Mouse (Mus musculus): ENCODE measurements around the gene Stk26. TPM values are rescaled to one million over a fixed set of nuclear protein-coding genes. Genes with fewer than 3 reads are reported as not detected.

Stk26 gene
- polyA plus RNA-seq (2012; rRNA removed): 17.5 and 21.5 TPM in 2 replicates

DNA sequence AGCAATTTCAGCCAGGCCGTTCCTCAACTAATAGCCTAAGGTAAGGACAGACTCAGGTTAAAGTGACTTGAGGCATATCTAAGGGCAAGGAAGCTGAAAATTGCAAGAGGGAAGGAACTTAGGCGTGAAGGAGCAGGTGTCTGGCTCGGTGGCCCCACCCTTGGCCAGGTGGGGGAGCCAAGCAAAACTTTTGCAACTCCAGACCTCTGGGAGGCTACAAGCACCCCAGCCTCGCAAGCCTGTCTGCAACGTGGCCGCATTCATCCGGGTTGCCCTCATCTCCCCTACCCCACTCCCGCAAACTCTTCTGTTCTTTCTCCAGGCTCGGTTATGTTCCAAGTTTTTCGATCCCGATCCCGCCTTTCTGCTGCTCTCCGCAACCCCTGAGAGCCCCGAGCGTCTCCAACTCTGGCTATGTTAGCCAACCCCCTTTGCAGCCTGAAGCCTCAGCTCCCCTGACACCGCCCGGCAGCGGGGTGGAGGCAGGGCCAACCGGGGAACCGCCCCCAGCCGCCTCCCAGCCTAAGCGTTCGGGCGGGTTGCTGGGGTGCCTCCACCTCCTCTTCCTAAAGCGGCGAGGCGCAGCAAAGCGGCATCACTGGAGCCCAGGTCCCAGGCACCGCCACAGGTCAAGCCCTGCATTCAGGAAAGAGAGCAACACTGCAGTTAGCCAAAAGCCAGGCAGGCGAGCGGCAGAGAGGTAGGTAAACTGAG, at the start of gene Stk26:
Gene Stk26, plus strand, starts transcription at position 201 of the 714 bp plus-strand sequence.
- peak; percentile 57 for DNase-seq (ENCODE audit: low spot score)

- no peak for DNase-seq (ENCODE audit: low spot score)
These were observed 47.7 kb upstream of the Stk26 start for GRCm38 (mm10) chrX:50793005-50793680.

- DNase-seq (ENCODE audit: low spot score): no peak
These were observed 43.0 kb upstream of the Stk26 start for GRCm38 (mm10) chrX:50797798-50798197.

- DNase-seq (ENCODE audit: low spot score): no peak
These were observed 42.3 kb upstream of the Stk26 start for GRCm38 (mm10) chrX:50798571-50798970.

DNA sequence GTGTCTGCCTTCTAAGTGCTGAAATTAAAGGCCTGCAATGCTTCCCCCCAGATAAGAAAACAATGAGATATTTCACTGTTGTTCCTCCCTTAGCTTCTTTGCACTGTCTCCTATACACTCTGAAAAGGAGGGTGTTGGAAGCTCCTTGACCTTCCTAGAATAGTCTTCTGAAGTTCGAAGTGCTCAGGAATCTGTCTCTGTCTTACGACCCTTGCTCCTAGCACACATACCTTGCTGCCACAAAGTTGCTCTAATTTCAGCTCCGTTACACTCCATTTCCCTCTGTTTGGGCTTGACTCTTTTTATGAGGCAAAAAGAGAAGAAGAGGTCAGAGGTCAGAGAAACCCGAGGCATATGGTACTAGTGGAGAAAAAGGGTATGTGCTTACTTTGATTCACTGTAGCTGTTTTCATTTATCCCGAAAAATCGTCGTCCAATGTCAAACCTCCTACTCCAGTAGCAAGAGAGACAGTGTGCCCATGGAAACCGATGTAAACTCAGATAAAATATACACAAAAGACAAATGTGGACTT, 41.1 kb upstream of the Stk26 start:
- DNase-seq (ENCODE audit: low spot score): no peak

GRCm38 (mm10) chrX:50805654-50806053, 35.2 kb upstream of the Stk26 start:
- no peak for DNase-seq (ENCODE audit: low spot score)

DNA sequence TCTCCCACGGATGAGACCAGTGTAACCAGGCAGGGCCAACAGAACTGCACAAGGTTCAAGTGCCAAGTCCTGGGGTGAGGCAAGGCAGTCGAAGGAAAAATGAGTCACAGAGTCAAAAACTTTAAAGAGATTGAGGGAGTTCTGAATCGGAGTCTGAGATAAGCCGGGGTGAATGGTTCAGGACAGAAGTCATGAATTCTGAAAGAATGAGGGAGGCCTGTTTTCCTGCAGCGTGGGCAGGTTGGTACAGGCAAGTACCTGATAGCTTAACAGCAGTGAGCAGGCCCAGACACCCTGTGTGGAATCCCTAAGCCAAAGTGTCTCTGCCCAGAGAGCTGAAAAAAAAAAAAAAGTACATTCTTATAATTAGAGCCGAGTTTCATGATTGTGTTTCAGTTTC, 17.0 kb upstream of the Stk26 start:
- no peak for DNase-seq (ENCODE audit: low spot score)

- DNase-seq (ENCODE audit: low spot score): no peak
These were observed 5.3 kb upstream of the Stk26 start for GRCm38 (mm10) chrX:50835592-50835991.

DNA sequence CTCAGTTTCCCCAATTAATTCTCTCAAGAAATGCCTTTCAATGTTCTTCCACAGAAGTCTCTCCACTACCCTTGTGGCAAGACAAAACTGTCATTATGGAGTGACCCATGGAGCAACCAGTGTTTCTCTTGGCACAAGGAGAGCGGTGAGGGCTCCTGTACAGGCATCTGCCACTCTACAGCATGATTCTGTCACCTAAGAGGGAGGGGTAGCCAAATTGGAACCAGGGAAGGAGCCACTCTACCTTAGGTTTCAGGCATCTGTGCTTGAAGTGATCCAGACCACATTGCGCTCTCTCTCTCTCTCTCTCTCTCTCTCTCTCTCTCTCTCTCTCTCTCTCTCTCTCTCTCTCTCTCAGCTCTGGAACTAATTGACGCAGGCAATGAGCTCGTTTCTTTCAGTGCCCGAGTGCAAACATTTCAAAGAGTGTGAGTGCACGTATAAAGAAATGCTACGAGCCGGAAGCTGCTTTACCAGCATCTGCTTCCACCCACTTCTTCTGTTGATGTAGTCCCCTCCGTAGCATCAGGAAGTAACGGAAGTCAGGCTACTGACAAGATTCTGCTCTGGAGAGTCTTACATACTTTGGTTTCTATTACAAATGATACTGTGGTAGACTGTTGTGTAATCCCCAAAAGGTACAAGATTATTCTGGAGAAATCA, 4.7 kb upstream of the Stk26 start:
- no peak for DNase-seq (ENCODE audit: low spot score)

DNA sequence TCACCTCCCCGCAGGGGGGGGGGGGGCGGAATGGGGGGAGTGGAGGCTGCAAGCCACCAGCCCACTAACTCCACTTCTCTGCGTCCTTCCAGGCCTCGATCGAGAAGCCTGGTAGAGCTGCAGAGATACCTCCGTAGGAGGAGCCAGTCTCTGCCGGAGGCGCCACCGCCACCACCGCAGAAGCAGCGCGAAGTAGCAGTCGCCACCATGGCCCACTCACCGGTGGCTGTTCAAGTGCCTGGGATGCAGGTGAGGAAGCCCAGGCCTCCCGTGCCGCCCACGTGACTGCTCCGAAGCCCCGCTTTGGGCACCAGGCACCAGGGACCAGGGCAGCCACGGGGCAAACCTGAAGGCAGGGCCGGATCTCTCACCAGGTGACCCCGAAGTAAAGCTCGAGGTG, 740 bp downstream of the Stk26 start:
- DNase-seq (ENCODE audit: low spot score): peak; percentile 28

DNA sequence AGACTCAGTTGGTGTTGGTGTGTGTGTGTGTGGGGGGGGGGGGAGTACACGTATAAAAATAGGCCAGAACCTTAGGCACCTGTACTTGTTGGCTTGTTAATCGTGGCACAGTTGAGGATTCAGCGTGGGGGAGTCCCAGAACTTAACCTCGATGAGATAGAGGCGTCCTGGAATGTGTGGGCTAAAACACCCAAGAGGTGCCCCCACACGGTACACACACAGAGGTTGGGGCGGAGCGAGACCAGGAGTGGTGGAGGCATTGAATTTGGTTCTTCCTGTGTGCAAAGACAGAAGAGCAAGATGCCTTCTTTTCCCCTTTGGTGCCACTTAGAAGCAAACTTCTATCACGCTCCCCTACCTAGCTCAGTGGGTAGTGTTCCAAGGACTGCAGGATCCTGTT, 1.2 kb downstream of the Stk26 start:
- DNase-seq (ENCODE audit: low spot score): no peak

DNA sequence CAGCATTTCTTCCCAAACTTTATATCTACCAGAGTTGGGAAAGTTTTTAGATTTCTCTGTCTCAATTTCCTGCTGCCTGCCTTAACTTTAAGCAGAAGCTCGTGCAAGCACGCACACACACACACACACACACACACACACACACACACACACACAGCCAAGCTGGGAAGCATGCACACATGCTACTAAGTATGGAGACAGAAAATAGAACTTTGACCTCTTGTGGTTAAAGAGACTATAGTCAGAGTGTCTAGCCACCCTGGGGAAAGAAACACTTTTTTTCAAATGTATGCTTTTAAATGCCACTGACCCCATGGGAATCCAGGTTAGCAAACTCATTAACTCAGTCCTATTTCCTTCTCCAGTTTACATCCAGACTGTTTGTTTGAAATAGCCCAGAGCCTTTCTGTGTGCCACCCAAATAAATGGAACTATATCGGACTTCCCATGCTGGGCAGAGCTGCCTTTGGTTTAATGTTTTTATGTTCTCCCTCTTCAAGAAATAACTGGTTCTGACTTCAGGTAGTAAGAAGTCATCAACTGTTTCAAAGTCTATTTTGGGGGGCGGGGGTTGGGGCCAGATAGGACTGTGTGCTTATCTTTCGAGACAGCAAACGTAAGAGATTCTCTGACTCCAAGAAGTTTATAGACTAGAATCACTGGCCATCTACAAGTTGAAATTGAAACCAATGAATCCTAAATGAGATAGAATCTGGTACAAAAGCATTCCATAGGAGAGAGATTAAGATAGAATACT, 9.8 kb downstream of the Stk26 start:
- DNase-seq (ENCODE audit: low spot score): no peak

DNA sequence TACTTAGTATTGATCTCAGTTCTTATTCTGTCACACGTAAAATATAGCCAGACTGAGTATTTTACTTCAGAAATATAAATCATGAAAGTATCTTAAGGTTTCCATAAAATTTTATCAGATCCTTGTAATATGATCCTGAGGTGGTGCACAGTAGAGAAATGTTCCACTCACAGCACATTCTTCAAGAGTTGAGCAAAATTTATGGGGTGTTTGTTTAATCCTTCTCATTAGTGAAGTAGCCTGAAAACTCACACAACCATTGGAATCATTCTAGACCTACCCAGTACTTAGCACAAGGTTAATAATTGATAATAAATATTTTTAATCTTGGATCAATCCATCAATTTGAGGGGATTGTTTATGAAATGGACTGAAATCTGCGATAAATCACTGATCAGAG, 22.9 kb downstream of the Stk26 start:
- no peak for DNase-seq (ENCODE audit: low spot score)

- DNase-seq (ENCODE audit: low spot score): no peak
These were observed 23.9 kb downstream of the Stk26 start for GRCm38 (mm10) chrX:50864734-50865133.

- DNase-seq (ENCODE audit: low spot score): no peak
These were observed 33.6 kb downstream of the Stk26 start for GRCm38 (mm10) chrX:50874246-50875002.

- no peak for DNase-seq (ENCODE audit: low spot score)
These were observed 47.2 kb downstream of the Stk26 start for GRCm38 (mm10) chrX:50887999-50888398.

DNA sequence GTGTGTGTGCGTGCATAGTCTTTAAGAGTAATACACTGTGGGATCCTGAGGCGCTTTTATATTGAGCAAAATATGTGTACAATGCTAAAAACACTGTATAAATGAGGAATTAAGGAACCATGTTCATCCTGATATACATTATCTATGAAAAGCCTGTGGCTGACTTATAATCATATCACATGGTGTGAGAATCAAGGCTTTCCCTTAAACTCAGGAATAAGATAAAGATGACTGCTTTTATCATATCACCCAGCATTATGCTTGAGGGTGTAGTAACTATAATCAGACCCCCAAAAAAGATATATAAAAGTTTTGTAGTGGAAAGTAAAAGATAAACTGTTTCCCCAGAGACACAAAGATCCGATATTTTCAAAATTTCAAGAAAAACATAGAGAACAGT, 62.6 kb downstream of the Stk26 start:
- DNase-seq (ENCODE audit: low spot score): no peak

DNA sequence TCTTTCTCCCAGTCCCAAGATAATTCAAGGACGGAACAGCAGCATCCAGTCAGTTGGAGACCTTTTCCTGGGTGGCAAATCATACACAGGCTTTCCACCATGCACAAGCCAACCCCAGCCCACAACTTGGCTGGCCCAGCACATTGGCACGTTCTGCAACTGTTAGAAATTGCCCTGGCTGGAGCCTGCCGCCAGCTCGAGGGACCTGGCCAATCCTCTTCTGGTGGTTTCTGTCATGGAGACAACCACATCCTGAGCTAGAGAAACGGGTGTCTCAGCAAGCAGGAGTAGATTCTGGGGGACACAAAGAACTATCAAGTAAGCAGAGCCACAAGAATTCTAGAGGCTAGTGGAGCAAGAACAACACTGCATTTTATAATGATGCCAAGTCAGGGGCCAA, 69.1 kb downstream of the Stk26 start:
- no peak for DNase-seq (ENCODE audit: low spot score)

DNA sequence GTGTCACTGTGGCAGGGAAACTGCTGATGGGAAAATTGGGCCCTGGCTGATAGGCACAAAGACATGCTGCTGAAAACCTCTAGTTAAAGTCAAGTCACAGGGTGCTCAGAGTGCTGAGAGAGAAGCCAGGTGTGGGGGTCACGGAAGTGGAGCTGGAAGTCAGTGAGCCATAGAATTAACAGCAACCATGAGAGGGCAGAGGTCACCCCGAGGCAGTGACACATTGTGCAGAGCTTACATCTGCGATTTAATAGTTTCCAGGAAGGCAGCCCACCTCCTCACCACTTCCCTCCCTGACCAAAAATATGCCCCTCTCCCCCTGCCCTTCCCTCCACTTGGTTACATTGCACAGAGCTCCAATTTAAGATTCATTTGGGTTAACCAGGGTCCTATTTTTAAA, 76.5 kb downstream of the Stk26 start:
- DNase-seq (ENCODE audit: low spot score): no peak

GRCm38 (mm10) chrX:50918754-50919153, 77.9 kb downstream of the Stk26 start:
- DNase-seq (ENCODE audit: low spot score): no peak

Measured in urinary bladder, adult 2 months (tissue).